Mouse (Mus musculus): ENCODE data around the gene Tmem106a.

- TF ChIP-seq CTCF (IDR thresholded peaks at IDR 0.05; ENCODE audit: borderline replicate concordance, control insufficient read depth, extremely low read depth, insufficient read depth, low read length, poor library complexity), result no peak
- TF ChIP-seq POLR2A (IDR thresholded peaks at IDR 0.05; ENCODE audit: control insufficient read depth, extremely low read depth, insufficient read depth, low read length, poor library complexity), result no peak
Observed at GRCm38 (mm10) chr11:101635660-101636059, 53.6 kb downstream of the Tmem106a start.
